In genomic region chr1:24134792-24135191, GRCm38 (mm10) we compare ENCODE assay signal across 10 mouse cellular contexts. TPM values are rescaled to one million over a fixed set of nuclear protein-coding genes. Genes with fewer than 3 reads are reported as not detected.
A peak's percentile ranks its signal among the peaks of the same experiment; 100 is the strongest.
DNase-seq lines count a peak whose midpoint lies in the region; ATAC-seq lines count a peak whose summit lies in the region.
"Had no signal": no experiment of that assay in that cellular context is flagged by ENCODE, and none has a peak within 500 bp of the region (broad histone marks: within the 10 kb centered on the region; RNA-seq: fewer than 3 reads in every experiment).

No protein-coding gene starts in this region.

- no peak overlapping the region for H3K27ac ChIP-seq in kidney, embryonic 14.5 days (ENCODE audit: low read depth, low read length)
- H3K27ac ChIP-seq in embryonic facial prominence, embryonic 14.5 days (replicated peaks; ENCODE audit: low read depth, low read length), result no peak overlapping the region
- H3K27ac ChIP-seq: embryonic facial prominence, embryonic 12.5 days had no signal

- DNase-seq in kidney, adult 11 months, result no peak
- peak; percentile 34 for DNase-seq in MN1 (ENCODE audit: low spot score)
- peak; percentile 72 for DNase-seq in embryonic facial prominence, embryonic 14.5 days (ENCODE audit: low spot score)
- DNase-seq in urinary bladder, postnatal 25 days (ENCODE audit: low spot score), result no peak
- no peak for DNase-seq in spleen, postnatal 10 days (ENCODE audit: low spot score in 2 of 2)

- no peaks in the 10 kb centered on the region for H3K4me1 ChIP-seq in kidney, embryonic 14.5 days (ENCODE audit: control insufficient read depth, insufficient read depth, low read length)
- H3K4me1 ChIP-seq in embryonic facial prominence, embryonic 14.5 days (ENCODE audit: control insufficient read depth, insufficient read depth, low read length), result no peaks in the 10 kb centered on the region
- H3K4me1 ChIP-seq: embryonic facial prominence, embryonic 12.5 days had no signal

- H3K27me3 ChIP-seq in kidney, embryonic 14.5 days (ENCODE audit: control insufficient read depth, insufficient read depth, low read length), result peaks cover 3% of the 10 kb centered on the region; the same call in 1 of the 2 replicates
- H3K27me3 ChIP-seq in embryonic facial prominence, embryonic 14.5 days (replicated peaks; ENCODE audit: control insufficient read depth, insufficient read depth, low read length), result no peaks in the 10 kb centered on the region
- H3K27me3 ChIP-seq: embryonic facial prominence, embryonic 12.5 days had no signal

- H3K4me3 ChIP-seq in kidney, embryonic 14.5 days (ENCODE audit: low read length), result no peak overlapping the region
- no peak overlapping the region for H3K4me3 ChIP-seq in embryonic facial prominence, embryonic 14.5 days (ENCODE audit: low read depth, low read length)
- H3K4me3 ChIP-seq: embryonic facial prominence, embryonic 12.5 days; megakaryocyte, embryonic 14.5 days had no signal

- H3K4me2 ChIP-seq in kidney, embryonic 14.5 days (replicated peaks; ENCODE audit: low read depth, low read length), result no peak overlapping the region
- H3K4me2 ChIP-seq in embryonic facial prominence, embryonic 14.5 days (ENCODE audit: low read depth, low read length), result no peak overlapping the region
- H3K4me2 ChIP-seq: embryonic facial prominence, embryonic 12.5 days had no signal

- no peaks in the 10 kb centered on the region for H3K9me3 ChIP-seq in kidney, embryonic 14.5 days (ENCODE audit: control insufficient read depth, low read length)
- no peaks in the 10 kb centered on the region for H3K9me3 ChIP-seq in embryonic facial prominence, embryonic 14.5 days (ENCODE audit: control insufficient read depth, low read length)
- H3K9me3 ChIP-seq: embryonic facial prominence, embryonic 12.5 days; megakaryocyte, embryonic 14.5 days had no signal

- 0 out of 2 replicates have a peak, but pooled peaks have one; percentile 43 for ATAC-seq in kidney, embryonic 14.5 days (ENCODE audit: low FRiP score, low TSS enrichment)
- peak; percentile 70; the same call in 1 of the 2 replicates for ATAC-seq in embryonic facial prominence, embryonic 14.5 days (ENCODE audit: low read depth)
- ATAC-seq in megakaryocyte-erythroid progenitor cell, adult 5-6 weeks (replicated peaks; ENCODE audit: low FRiP score, low TSS enrichment, poor library complexity, severe bottlenecking), result peak; percentile 71
- no peak for ATAC-seq in erythroblast, adult 5-6 weeks (replicated peaks; ENCODE audit: low FRiP score, poor library complexity, severe bottlenecking)

- no peaks in the 10 kb centered on the region for H3K36me3 ChIP-seq in kidney, embryonic 14.5 days (ENCODE audit: control insufficient read depth, insufficient read depth, low read length)
- H3K36me3 ChIP-seq in embryonic facial prominence, embryonic 14.5 days (ENCODE audit: control insufficient read depth, insufficient read depth, low read length), result no peaks in the 10 kb centered on the region
- H3K36me3 ChIP-seq: embryonic facial prominence, embryonic 12.5 days had no signal

- WGBS in kidney, embryonic 14.5 days, result 3% methylated on average over 1 of the region's 1 CpGs
- 0% methylated on average over 1 of the region's 1 CpGs for WGBS in embryonic facial prominence, embryonic 14.5 days

- H3K9ac ChIP-seq in kidney, embryonic 14.5 days (ENCODE audit: low read depth, low read length), result no peak overlapping the region
- no peak overlapping the region for H3K9ac ChIP-seq in embryonic facial prominence, embryonic 14.5 days (ENCODE audit: low read depth, low read length)
- H3K9ac ChIP-seq: embryonic facial prominence, embryonic 12.5 days had no signal

RNA-seq across cellular contexts. Expression of gene Fam135a, which starts 34.7 kb away (rescaled TPM):
- polyA plus RNA-seq in kidney, embryonic 14.5 days (2014; fragmentation: Nextera tagmentation; extraction: Ambion mirVana), result 22.3 and 32.1 TPM in 2 replicates
- 25.5 and 27.8 TPM in 2 replicates for polyA plus RNA-seq in embryonic facial prominence, embryonic 14.5 days (2014; fragmentation: Nextera tagmentation; extraction: Ambion mirVana)
- not detected in 2 replicates for total RNA-seq in megakaryocyte-erythroid progenitor cell, adult 5-6 weeks (2014; fragmentation: Nextera tagmentation)
- total RNA-seq in megakaryocyte-erythroid progenitor cell, adult 5-6 weeks (2017), result not detected in 2 replicates
- not detected in 2 replicates for total RNA-seq in erythroblast, adult 5-6 weeks (2015; ENCODE audit: low replicate concordance)
- total RNA-seq in erythroblast, adult 5-6 weeks (2017; ENCODE audit: low replicate concordance), result 0.94 TPM in 1 of 2 replicates, not detected in the other

RNA-seq across cellular contexts. Expression of gene Col9a1, which starts 42.6 kb away (rescaled TPM):
- polyA plus RNA-seq in kidney, embryonic 14.5 days (2014; fragmentation: Nextera tagmentation; extraction: Ambion mirVana), result 4.6 and 6.4 TPM in 2 replicates
- polyA plus RNA-seq in embryonic facial prominence, embryonic 14.5 days (2014; fragmentation: Nextera tagmentation; extraction: Ambion mirVana), result 81.9 and 118 TPM in 2 replicates
- not detected in 2 replicates for total RNA-seq in megakaryocyte-erythroid progenitor cell, adult 5-6 weeks (2014; fragmentation: Nextera tagmentation)
- total RNA-seq in megakaryocyte-erythroid progenitor cell, adult 5-6 weeks (2017), result not detected in 2 replicates
- total RNA-seq in erythroblast, adult 5-6 weeks (2015; ENCODE audit: low replicate concordance), result not detected in 2 replicates
- not detected in 2 replicates for total RNA-seq in erythroblast, adult 5-6 weeks (2017; ENCODE audit: low replicate concordance)

Comparison
In these comparisons a context has a peak if more than half of its experiments do, and no peak if none do; other contexts are left out.
1. DNase-seq: peak in MN1 (single experiment) and embryonic facial prominence, embryonic 14.5 days (single experiment); none in kidney, adult 11 months (single experiment), urinary bladder, postnatal 25 days (single experiment) and spleen, postnatal 10 days (0 of 2).